Mouse (Mus musculus): Measurements from ENCODE around the gene Lyst.
"Not testable (repeated sequence)": the region's sequence is repeated elsewhere in the genome, so short reads cannot be mapped to it uniquely, and the experiment has no call there.

Gene Lyst

DNA sequence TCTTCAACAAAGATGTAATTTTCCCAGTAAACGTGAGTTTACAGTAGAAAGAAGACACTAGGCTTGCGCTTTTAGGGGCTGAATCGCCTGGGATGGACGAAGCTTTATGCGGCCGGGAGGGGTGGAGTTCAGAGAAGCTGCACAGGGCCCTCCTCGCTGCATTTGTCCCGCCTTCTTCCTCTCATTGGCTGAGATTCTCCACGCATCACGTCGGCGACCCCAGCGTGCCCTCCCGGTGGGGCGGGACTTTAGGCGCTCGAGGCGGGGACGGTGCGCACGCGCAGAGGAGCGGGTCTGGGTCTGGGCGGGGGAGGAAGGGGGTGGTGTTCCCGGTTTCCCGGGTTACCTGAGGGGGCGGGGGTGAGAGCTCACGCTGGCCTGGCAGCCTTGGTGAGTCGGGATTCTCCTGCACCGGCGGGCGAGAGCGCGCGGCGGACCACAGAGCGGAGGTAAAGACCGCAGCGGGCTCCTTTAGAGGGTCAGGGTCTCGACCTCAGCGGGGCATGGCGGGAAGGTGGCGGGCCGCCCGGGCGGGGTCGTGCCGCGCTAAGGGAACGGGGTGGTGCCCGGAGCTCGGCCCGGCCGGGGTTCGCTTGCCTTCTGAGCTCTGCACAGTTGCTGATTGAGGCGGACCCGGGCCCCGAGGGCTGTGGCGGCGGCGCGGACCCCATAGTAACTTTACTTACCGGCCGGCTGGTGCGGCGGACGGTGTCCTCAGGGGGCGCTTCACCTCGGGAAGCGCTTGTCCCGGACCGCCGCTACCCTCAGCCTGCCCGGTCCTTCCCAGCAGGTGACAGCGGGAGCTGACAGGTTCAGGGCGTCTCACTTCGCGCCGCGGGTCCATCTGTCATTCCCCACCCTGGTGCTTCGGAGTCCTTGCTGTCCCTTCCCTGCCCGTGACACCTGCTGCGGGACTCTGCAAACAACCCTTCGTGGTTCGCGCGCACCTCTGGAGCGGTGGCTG is at the start of gene Lyst:
Gene Lyst (plus strand): TSS at position 350 of the 964 bp plus-strand sequence.
- DNase-seq (ENCODE audit: low spot score) = peak; percentile 98

DNA sequence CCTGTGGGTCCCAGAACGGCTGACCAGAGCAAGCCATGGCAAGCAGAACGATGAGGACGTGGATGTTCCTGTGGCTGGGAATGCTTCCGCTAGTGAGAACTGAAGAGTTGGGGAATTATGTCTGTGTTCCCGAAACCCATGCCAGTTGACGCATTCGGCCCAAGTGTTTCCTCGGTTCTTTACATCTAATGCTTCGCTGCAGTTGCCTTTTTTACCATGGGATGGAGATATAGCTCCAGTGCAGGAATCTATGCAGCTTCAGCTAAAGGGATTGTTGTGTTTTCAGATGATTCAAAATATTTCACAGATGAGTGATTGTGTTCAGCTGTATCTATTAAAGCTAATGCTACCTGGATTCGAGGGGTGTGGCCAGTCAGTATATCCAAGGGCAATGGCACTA is 47.1 kb upstream of the Lyst start:
- DNase-seq (ENCODE audit: low spot score) = not testable (repeated sequence)

DNA sequence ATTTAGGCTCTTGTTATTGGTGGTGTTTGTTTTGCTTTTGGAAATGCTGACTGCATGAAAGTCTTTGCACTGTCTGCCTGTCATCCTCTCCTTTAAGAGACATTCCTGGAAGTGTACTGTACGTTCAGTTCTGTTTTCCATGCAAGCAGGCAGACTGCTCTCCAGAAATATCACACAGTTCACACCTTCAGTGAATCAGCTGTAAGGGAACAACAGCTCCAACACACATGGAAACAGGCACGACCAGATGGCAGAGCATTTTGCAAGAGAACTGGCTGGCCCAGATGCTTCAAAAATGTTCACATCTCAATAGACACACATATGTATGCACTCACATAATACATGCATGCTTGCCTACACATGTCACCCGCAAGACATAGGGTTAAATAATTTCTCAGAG is 43.4 kb upstream of the Lyst start:
- DNase-seq (ENCODE audit: low spot score) = no peak

DNA sequence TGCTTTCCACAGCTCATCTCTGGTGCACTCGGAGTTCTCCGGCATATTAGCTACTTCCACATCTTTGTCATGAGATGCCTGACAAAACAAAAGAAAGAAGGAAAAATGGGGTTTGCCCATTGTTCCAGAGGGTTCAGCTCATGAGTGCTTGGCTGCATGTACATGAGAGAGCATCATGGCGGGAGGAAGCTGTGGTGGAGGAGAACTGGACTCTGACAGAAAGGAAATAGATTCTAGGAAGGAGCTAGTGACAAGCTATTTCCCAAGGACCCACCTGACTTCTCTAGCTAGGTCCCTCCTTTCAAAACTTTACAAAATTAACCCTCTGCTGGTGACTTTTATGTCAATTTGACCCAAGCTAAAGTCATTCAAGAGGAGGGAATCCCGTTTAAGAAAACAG is 42.3 kb upstream of the Lyst start:
- DNase-seq (ENCODE audit: low spot score) = no peak

DNA sequence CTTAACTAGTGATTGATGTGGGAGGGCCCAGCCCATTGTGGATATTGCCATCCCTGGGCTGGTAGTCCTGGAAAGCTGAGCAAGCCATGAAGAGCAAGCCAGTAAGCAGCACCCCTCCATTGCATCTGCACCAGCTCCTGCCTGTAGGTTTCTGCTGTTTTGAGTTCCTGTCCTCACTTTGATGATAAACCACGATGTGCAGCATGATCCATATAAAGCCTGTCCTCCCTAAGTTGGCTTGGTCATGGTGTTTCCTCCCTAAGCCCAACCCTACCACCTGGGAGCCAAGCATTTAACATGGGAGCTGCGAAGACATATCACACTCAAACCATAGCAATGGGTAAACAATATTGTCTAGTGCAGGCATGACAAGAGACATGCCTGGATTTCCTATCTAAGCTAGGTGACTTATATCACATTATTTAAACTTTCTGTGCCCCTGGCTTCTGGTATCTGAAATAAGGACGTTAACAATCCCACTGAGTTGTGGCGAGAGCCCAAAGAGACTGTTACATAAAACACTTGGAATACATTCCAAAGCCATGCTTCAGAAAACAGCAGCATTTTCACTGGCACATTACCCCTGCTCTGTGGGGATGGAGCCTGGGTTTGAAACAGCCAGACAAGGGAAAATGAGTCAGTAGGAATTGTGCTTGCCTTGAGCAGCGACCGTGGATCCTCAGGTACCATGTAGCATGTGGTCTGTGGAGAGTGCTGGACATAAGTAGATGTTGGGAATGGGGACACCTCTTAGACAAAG is 41.6 kb upstream of the Lyst start:
- no peak for DNase-seq (ENCODE audit: low spot score)

DNA sequence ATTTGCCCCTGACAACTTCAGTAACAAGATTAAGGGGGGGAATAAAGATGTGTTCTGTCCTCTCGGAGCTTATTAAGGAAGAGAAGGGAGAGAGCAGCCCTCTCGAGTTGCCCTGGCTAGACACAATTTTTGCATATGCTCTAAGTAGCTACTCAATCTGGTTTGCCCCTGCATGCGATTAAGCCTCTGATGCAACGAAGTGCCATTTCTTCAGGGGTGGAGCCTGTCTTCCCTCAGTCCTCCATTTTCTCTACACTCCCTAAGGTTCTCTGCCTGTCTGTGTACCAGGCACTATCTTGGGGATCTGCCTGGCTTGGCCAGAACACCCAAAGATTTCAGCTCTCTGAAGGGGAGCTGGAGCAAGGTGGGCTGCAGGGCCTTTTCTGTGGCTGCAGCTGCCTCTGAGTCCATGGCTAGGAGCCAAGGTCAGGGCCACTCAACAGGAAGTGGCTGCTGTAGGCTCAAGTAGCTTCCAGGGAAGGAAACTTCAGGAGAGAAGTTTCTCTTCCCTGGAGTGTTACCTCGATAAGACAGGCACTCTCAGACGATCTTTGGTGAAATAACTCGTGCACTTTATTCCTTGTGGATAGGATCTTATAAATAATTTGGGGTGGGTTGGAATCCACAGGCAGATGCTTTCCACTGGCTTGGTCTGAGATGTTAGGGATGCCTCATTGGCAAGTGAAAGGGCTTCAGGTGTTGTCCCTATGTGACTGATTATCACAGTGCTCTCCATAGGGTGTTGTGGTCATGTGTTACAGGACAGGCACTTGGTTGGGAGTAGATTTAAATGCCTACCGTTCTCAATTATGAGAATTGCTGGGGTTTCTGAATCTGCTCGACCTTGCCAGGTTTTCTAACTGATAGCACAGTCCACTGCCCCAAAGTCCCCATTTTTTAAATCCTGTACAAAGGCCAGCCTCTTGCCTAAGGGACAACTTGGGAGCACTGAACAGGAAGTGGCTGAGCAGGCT is 40.2 kb upstream of the Lyst start:
- peak; percentile 77 for DNase-seq (ENCODE audit: low spot score)

DNA sequence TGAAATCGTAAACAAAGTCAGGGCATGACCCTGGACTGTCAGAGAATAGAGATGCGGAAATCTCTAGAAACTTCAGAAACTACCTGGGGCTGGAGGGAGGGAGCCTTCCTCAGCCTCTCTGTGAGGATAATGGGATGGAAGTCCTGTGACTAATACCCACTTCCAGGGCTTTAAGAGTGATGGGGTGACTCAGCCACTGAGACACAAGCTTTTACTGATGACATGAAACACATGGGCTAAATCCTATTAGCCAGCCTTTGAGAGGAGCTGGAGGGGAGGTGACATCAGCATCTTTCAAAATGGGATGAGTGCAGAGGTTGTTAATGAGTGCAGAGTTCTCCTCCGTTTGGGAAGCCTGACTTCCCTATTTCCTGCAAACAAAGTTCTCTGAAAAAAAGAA is 38.2 kb upstream of the Lyst start:
- peak; percentile 91 for DNase-seq (ENCODE audit: low spot score)

DNA sequence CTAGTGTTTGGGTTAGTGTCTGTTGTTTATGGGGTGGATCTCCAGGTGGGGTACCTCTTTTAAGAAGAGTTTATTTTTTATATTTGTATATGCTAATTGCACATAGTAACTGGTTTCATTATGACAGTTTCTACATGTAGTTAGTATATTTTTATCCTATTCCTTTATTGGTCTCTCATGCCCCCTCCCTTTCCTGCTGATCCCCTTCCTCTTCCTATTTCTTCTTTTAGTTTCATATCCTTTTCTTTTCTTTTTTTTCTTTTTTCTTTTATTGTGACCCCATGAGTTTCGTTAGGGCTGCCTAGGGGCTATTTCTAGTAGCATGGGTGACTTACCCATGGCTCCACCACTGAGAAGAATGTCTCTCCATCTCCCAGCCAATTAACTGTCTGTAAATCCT is 36.5 kb upstream of the Lyst start:
- DNase-seq (ENCODE audit: low spot score) = no peak

DNA sequence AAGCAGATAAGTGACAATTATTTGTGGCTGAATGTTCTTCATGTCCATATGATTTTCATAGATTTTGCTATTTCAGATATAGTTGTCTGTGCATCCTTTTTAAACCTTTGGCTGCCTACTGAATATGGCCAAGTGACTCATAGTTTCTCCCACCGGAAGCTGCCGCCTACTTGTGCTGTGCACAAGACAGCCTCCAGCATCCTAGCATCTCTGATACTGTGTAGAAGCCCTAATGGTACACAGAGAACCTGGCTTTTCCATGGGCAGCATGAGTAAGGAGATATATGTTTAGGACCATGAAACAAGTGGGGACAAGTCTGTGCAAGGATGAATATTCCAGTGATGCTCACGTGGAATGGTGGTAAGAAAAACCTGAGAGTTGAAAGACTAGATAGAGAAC is 35.0 kb upstream of the Lyst start:
- DNase-seq (ENCODE audit: low spot score) = no peak

DNA sequence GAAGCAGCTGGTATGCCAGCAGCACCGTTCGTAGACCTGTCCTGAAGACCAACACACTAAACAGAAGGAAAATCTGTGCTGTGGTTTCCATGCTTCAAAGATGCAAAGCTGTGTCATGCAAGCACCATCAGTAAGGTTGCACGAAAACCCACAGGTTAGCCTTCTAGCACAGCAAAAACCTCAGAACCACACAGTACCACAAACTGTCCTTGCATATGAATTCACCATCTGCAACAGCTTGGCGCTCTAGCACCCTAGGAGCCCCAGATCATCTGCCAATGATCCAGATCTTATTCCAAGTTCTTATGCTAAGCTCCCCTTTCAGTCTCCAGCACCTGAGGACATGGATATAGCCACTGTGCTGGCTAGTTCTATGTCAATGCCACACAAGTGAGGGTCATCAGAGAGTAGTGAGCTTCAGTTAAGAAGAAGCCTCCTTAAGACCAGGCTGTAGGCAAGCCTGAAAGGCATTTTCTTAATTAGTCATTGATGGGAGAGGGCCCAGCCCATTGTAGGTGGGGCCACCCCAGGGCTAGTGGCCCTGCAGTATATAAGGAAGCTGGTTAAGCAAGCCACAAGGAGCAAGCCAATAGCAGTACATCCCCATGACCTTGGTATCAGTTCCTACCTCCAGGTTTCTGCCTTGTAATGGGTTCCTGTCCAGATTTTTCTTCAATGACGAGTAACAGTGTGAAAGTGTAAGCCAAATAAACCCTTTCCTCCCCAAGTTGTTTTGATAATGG is 33.0 kb upstream of the Lyst start:
- no peak for DNase-seq (ENCODE audit: low spot score)

DNA sequence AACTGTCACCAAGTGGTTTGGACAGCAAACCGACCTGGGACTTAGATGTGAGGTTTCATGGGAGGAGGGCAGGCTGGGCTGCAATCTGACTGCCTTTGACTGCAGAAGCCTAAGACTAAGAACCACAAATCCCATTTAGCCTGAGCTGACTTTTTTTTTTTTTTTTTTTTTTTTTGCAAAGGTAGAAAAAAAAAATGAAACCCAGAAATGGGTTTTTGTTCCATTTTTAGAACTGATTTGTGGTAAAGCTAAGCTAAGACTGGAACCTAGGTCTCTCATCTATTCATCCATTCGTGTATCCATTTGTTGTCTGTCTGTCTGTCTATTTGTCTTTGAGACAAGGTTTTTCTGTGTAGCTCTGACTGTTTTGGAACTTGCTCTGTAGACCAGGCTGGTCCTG is 31.9 kb upstream of the Lyst start:
- DNase-seq (ENCODE audit: low spot score) = no peak

DNA sequence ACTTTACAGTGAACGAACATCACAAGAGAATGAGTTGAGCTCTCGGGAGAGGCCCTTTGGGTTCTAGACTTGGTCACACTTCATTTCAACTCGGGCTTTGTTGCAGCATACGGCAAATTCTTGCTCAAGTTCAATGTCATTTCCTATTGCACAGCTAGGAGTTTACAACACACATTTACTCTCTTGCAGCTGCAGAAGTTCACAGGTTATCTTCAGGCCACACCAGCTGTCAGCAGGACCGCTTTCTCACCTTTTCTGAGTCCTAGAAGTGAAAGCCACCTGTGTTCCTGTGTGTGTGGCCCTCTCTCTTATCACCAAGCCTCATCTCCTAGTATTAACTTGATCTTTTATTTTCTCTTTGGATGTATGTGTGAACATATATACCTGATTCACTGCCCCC is 31.3 kb upstream of the Lyst start:
- no peak for DNase-seq (ENCODE audit: low spot score)

DNA sequence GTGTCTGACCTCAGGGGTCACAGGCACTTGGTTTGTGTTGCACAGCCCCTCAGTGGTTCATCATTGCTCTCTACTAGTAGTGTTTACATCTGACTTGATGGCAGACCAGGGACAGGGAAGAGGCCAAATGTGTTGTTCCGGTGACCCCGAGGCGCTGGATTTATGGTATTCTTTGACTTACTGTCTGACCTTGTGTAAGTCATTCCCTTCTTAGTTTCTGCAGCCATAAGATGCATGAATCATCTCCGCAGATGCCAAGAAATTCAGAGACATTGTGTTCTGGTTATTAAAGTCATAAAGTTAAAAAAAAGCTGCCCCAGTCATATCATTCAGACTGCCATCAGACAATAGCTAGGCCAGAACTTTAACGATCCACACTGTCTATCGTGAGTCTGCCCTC is 27.6 kb upstream of the Lyst start:
- no peak for DNase-seq (ENCODE audit: low spot score)

DNA sequence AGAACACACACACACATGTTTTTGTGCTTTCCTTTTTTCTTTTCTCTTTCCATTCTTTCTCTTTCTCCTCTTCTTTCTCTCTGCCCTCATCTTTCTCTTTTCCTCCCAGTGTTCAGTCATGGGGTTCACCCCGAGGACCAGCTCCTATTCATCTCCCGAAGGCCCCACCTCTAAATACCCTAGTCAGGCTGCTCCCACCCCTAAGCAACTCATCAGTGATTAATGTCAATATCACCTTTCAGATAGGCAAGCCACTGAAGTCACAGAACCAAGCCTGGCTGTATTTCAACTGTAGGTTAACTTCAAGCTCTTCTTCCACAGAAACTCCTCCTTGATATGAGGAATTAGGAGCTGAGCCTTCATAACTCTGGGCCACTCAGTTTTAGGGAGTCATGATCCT is 26.1 kb upstream of the Lyst start:
- no peak for DNase-seq (ENCODE audit: low spot score)

DNA sequence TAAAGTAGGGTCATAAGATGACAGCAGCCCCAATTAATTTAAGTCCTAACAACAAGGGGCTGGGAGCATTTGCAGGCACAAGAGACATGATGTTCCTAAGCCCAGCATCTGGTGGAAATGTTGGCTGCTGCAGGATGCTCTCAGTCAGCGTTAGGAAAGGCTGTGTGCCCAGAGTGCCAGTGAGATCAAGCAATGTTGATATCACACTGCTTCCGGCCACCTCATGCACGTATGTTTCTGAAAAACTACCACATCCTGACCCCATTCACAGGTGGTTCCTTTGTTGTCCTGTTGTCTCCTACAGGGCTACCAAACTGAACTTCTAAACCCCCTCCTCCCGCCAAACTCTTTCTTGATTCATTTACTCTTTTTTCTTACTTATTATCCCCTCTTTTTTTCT is 25.7 kb upstream of the Lyst start:
- no peak for DNase-seq (ENCODE audit: low spot score)

DNA sequence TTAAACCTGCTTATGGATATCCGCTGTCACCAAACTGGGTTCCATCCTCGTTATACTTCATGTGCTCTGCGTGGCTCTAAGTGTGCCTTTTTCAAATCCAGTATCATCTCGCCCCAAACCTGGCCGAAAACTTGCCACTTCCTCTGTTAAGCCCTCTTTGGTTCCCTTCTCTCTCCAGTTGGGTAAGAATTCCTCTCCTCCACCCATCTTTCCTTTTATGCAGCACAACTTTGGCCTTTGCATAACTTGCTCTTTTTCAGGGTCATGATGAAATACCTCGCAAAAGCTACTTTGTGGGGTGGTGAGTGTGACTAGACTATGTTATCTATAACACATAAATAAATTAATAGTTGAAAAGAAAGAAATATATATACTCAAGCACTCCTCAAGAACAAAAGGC is 22.6 kb upstream of the Lyst start:
- no peak for DNase-seq (ENCODE audit: low spot score)

DNA sequence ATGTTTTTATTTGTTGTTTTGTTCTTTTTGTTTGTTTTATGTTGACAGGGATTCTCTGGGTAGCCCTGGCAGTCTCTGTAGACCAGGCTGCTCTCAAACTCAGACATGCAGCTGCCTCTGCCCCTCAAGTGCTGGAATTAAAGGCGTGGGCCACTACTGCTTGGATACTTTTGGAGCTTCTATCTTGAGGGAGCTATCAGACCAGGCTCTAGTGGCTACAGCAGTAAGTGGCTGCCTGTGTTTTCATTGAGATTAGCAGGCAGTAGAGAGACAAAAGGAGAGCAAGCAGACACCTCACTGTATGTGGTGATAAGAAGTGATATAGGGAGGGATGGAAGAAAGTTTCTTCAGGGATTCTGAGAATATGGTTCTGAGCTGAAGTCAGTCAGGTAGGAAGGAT is 21.4 kb upstream of the Lyst start:
- DNase-seq (ENCODE audit: low spot score) = no peak

DNA sequence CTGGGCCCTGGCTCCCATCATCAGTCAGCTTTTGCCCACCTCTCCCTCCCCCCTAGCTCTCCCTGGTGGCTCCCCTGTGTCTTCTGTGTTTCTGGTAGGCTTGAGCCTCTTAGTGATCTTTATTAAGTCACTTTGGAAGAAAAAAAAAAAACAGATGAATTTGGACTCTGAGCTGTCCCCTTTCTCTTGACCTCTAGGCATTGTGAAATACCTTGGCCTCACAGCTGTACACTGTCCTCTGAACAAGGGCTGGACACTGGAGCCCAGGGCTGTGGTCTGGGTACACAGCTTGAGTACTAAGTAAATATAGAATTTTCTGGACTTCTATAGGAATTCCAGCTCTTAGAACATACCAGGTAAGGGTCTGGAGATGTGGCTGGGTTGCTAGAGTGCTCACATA is 20.6 kb upstream of the Lyst start:
- no peak for DNase-seq (ENCODE audit: low spot score)

DNA sequence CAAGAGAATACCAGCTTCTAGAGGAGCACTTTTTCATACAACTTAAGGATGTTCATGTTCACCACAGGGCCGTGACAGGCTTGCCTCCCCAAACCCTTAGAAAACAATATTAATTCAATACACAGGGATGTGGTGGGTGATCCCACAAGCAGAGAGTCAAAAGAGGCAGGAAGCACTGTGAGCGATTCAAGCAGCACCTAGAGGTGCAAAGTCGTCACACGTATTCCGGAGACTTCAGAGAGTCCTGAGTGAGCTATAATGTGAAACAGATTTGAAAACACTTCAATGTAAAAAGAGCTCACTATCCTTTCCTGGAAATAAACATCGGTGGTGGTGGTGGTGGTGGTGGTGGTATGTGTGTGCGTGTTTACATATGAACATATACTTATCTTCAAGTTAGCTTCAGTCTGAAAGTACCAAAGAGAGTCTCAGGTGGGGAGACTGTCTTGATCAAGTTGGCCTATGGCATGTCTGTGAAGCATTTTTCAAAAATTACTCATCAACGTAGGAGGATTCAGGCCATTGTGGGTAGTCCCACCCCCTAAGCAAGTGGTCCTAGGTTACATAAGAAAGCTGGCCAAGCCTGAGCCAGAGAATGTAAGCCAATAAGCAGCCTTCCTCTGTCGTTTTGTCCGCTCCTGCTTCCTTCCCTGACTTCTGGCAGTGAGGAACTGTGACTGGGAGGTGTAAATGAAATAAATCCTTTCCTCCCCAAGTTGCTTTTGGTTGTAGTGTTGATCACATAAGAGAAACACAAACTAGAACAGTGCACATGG is 17.9 kb upstream of the Lyst start:
- no peak for DNase-seq (ENCODE audit: low spot score)

DNA sequence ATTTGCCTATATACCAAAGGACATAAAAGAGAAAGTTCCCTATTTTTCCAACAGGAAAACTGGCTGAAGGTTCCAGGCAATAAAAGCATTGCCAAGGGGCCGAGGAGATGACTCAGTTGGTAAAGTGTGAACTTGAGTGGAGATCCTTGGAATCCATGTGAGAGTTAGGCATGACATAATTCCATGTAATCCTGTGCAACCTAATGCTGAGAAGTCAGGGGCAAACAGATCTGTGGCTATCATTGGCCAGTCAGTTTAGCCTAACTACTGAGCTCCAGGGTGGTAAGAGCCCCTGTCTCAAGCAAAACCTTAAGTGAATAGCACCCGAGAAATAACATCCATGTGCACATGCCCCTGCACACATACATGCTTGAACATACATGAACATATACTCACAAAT is 17.3 kb upstream of the Lyst start:
- DNase-seq (ENCODE audit: low spot score) = peak; percentile 27

All from MN1 (cell line).